Mouse (Mus musculus): ENCODE measurements around the gene Ppp3ca.

- TF ChIP-seq CTCF (IDR thresholded peaks at IDR 0.05; ENCODE audit: low read depth) = no peak
- no peak for TF ChIP-seq EP300 (IDR thresholded peaks at IDR 0.05; ENCODE audit: low read depth)
These were observed 2.9 kb downstream of the Ppp3ca start for GRCm38 (mm10) chr3:136672870-136673269.

Measured in liver, embryonic 14.5 days (tissue).